Mouse (Mus musculus) testis, postnatal 14 days (tissue): ENCODE results near the gene Dnmt3l.
"Not testable (repeated sequence)": the region's sequence is repeated elsewhere in the genome, so short reads cannot be mapped to it uniquely, and the experiment has no call there.

ENCODE experiments used
- DNase-seq: peaks from one replicate; pipeline ENCODE4 v3.0.0; 2021; ENCODE audit warnings: low spot score

The Dnmt3l gene

GRCm38 (mm10) chr10:78085711-78086110, 44.0 kb downstream of the Dnmt3l start:
- no peak for DNase-seq

- no peak for DNase-seq
These were observed 44.8 kb downstream of the Dnmt3l start for GRCm38 (mm10) chr10:78086444-78087061.

GRCm38 (mm10) chr10:78087101-78087511, 45.4 kb downstream of the Dnmt3l start:
- no peak for DNase-seq

GRCm38 (mm10) chr10:78090246-78090645, 48.5 kb downstream of the Dnmt3l start:
- no peak for DNase-seq

GRCm38 (mm10) chr10:78090706-78091491, 49.2 kb downstream of the Dnmt3l start:
- no peak for DNase-seq

GRCm38 (mm10) chr10:78091865-78092724, 50.3 kb downstream of the Dnmt3l start:
- no peak for DNase-seq

- DNase-seq: no peak
These were observed 50.9 kb downstream of the Dnmt3l start for GRCm38 (mm10) chr10:78092725-78093029.

- DNase-seq: no peak
These were observed 53.5 kb downstream of the Dnmt3l start for GRCm38 (mm10) chr10:78095221-78095620.

GRCm38 (mm10) chr10:78095954-78096931, 54.5 kb downstream of the Dnmt3l start:
- peak; percentile 40 for DNase-seq

- not testable (repeated sequence) for DNase-seq
These were observed 58.1 kb downstream of the Dnmt3l start for GRCm38 (mm10) chr10:78099860-78100259.

GRCm38 (mm10) chr10:78100989-78101780, 59.4 kb downstream of the Dnmt3l start:
- no peak for DNase-seq

- DNase-seq: peak; percentile 36
These were observed 63.1 kb downstream of the Dnmt3l start for GRCm38 (mm10) chr10:78104555-78105490.

- no peak for DNase-seq
These were observed 63.8 kb downstream of the Dnmt3l start for GRCm38 (mm10) chr10:78105548-78105947.
